Mouse (Mus musculus): ENCODE results near the gene Dazap1.

DNA sequence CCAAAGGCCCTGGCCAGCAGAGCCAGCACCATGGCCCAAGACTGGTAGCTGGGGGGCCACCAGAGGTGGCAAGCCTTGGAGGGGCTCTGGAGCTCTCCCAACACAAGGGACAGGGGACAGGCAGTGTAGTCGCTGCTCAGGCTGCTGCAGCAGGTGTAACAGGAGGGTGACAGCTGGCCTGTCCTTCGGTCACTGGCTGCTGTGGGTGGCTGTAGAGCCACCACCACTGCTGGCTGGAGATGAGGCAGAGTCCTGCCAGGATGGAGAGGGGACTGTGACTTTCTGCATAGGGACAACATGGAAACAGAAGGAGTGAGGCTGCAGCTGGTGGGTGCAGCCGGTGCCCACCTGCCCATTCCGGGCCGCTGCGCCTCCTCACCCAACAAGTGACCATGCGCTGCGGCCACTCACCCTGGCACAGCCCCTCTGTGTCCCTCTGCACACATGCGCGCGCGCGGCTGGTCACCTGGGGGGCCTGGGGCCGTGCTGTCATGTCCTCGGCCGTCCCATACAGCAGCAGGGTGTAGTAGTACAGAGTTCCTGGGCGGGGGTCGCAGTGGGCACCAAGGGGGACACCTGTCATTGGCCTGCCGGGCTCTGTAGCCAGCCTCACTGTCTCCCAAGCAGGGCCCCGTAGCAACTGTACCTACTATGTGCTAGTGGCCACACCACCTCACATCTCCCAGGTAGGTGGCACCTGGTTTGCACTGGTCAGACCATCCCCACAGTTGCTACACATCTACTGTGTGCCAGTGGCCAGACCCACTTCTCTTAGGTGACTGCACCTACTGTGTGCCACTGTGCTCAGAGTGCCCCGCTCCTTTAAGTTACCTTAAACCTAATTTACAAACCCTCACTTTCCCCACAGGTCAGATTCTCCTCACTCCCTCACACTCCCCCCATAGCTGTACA is 60.6 kb downstream of the Dazap1 start:
- no peak for TF ChIP-seq POLR2A (IDR thresholded peaks at IDR 0.05; ENCODE audit: borderline replicate concordance, low read depth, low read length)
- no peak for TF ChIP-seq CTCF (IDR thresholded peaks at IDR 0.05; ENCODE audit: low read depth, low read length)

Measured in bone marrow macrophage, adult 2 months (primary cell).